Mouse (Mus musculus): ENCODE results near the gene Khdc4. TPM values are rescaled to one million over a fixed set of nuclear protein-coding genes. Genes with fewer than 3 reads are reported as not detected.

The Khdc4 gene
- polyA plus RNA-seq, 1 experiment from 2014 or later, result 91.4 TPM

DNA sequence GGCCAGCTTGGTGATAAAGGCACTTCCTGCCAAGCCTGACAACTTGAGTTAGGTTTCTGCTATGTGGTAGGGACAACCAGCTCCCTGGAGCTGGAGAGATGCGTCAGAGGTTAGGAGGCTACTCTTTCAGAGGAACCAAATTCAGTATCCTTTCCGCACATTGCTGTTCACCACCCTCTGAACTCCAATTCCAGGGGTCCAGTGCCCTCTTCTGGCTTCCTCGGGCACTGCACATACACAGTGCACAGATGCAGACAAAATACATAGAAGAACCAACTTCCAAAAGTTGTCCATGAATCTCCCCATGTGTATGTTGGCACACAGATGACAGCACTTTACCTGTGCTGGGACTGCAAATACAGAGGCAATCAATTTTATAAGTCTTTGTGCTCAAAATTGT lies 53.0 kb downstream of the Khdc4 start:
- H3K9ac ChIP-seq, result no peak overlapping the region
- no peaks in the 10 kb centered on the region for H3K36me3 ChIP-seq
- 39% methylated on average over 3 of the region's 3 CpGs for WGBS
- no peaks in the 10 kb centered on the region for H3K4me1 ChIP-seq
- H3K4me3 ChIP-seq (replicated peaks), result no peak overlapping the region
- no peak overlapping the region for H3K27ac ChIP-seq (replicated peaks)
- H3K27me3 ChIP-seq, result no peaks in the 10 kb centered on the region
- no peaks in the 10 kb centered on the region for H3K9me3 ChIP-seq (replicated peaks)
- H3K4me2 ChIP-seq (replicated peaks), result no peak overlapping the region
- no peak for ATAC-seq (ENCODE audit: insufficient number of reproducible peaks, low FRiP score, low TSS enrichment, low read depth)

DNA sequence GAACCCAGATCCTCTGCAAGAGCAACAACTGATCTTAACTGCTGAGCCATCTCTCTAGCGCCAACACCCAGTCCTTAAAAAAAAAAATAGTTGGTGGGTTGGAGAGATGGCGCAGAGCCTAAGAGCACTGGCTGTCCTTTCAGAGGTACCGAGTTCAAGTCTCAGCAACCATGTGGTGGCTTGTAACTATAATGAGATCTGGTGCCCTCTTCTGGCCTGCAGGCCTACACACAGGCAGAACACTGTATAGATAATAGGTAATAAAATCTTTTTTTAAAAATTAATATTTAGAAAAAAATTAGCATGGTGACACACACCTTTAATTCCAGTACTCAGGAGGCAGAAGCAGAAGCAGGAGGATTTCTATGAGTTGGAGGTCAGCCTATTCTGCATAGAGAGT lies 54.5 kb downstream of the Khdc4 start:
- Histone ChIP-seq H3K4me3 (replicated peaks) (no peak overlapping the region), H3K27me3 (no peaks in the 10 kb centered on the region), H3K9ac (no peak overlapping the region), H3K4me1 (no peaks in the 10 kb centered on the region), H3K27ac (replicated peaks) (no peak overlapping the region), H3K36me3 (no peaks in the 10 kb centered on the region), H3K4me2 (replicated peaks) (no peak overlapping the region), H3K9me3 (replicated peaks) (no peaks in the 10 kb centered on the region)
- 90% methylated on average over 3 of the region's 3 CpGs for WGBS
- ATAC-seq (ENCODE audit: insufficient number of reproducible peaks, low FRiP score, low TSS enrichment, low read depth), result no peak

DNA sequence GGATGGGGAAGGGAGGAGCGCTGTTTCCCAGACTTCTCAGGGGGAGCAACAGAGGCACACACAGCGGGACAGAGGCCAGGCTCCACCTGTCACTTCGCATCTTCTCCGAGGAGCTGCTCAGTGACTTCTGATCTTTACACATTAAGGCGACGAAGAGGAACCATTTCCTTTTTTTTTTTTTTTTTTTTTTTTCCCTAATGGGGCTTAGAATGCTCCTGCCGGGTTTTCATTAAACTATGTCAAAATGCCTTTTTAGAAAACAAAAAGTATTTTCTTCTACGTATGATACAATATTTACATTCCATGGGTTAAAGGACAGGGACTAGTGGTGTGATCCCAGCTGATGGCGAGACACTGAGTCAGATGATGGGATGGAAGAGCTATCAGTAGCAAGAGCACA lies 59.9 kb downstream of the Khdc4 start:
- no peak overlapping the region for H3K4me3 ChIP-seq (replicated peaks)
- H3K4me2 ChIP-seq (replicated peaks), result no peak overlapping the region
- 0 out of 2 replicates have a peak, but pooled peaks cover 13% of the 10 kb centered on the region for H3K9me3 ChIP-seq (replicated peaks)
- H3K36me3 ChIP-seq, result peaks cover 26% of the 10 kb centered on the region
- H3K27me3 ChIP-seq, result no peaks in the 10 kb centered on the region
- no peak overlapping the region for H3K27ac ChIP-seq (replicated peaks)
- WGBS, result 81% methylated on average over 9 of the region's 9 CpGs
- H3K4me1 ChIP-seq, result no peaks in the 10 kb centered on the region
- no peak for ATAC-seq (ENCODE audit: insufficient number of reproducible peaks, low FRiP score, low TSS enrichment, low read depth)
- no peak overlapping the region for H3K9ac ChIP-seq

DNA sequence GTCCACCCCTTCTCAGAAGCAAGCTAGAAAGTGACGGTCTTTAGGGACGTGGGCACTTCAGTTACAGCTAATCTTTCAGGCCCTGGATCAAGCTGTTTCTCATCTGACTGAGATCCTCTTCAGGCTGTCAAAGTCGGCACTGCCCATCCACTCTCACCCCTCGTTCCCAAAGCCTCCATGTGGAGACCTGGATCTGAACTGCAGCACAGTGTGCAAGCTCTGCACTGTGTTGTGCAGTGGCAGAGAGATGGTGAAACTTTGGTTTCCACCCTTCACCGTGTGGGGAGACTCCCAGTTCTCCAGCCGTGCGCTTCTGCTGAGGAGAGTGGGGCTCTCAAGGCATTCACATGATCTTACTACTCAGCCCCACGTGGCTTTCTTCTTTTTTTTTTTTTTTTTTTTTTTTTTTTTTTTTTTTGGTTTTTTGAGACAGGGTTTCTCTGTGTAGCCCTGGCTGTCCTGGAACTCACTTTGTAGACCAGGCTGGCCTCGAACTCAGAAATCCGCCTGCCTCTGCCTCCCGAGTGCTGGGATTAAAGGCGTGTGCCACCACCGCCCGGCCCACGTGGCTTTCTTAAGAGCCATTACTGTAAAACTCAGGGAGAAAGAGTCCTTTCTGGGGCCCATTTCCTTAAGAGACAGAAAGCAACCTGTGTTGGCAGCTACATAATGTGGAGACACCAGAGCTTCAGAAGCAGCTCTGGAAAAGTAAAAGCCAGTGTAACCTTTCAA lies 60.7 kb downstream of the Khdc4 start:
- H3K9me3 ChIP-seq (replicated peaks), result 0 out of 2 replicates have a peak, but pooled peaks cover 13% of the 10 kb centered on the region
- no peak for ATAC-seq (ENCODE audit: insufficient number of reproducible peaks, low FRiP score, low TSS enrichment, low read depth)
- WGBS, result 90% methylated on average over 14 of the region's 15 CpGs
- no peak overlapping the region for H3K27ac ChIP-seq (replicated peaks)
- H3K4me3 ChIP-seq (replicated peaks), result no peak overlapping the region
- peaks cover 26% of the 10 kb centered on the region for H3K36me3 ChIP-seq
- H3K4me1 ChIP-seq, result no peaks in the 10 kb centered on the region
- no peak overlapping the region for H3K4me2 ChIP-seq (replicated peaks)
- H3K9ac ChIP-seq, result no peak overlapping the region
- H3K27me3 ChIP-seq, result no peaks in the 10 kb centered on the region

DNA sequence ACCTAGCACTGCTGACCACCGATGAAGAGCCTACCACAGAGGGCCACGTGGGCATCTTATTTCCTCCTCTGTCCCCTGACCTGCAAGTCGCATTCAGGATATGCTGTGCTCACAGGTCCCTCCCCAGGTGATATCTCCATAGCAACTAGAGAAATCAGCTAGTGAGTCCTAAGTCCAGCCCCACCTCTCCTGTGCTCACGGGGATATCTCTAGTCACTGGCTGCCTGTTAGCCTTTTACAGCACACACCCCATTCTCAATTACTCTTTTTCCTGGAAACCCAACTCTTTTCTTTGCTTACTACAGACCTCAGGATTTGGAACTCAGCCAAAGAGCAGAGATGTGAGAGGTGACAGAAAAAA lies 61.2 kb downstream of the Khdc4 start:
- H3K4me3 ChIP-seq (replicated peaks), result no peak overlapping the region
- peaks cover 26% of the 10 kb centered on the region for H3K36me3 ChIP-seq
- no peaks in the 10 kb centered on the region for H3K27me3 ChIP-seq
- no peak for ATAC-seq (ENCODE audit: insufficient number of reproducible peaks, low FRiP score, low TSS enrichment, low read depth)
- H3K27ac ChIP-seq (replicated peaks), result no peak overlapping the region
- WGBS, result 90% methylated on average over 4 of the region's 4 CpGs
- H3K9ac ChIP-seq, result no peak overlapping the region
- H3K9me3 ChIP-seq (replicated peaks), result 0 out of 2 replicates have a peak, but pooled peaks cover 13% of the 10 kb centered on the region
- H3K4me2 ChIP-seq (replicated peaks), result no peak overlapping the region
- H3K4me1 ChIP-seq, result no peaks in the 10 kb centered on the region

DNA sequence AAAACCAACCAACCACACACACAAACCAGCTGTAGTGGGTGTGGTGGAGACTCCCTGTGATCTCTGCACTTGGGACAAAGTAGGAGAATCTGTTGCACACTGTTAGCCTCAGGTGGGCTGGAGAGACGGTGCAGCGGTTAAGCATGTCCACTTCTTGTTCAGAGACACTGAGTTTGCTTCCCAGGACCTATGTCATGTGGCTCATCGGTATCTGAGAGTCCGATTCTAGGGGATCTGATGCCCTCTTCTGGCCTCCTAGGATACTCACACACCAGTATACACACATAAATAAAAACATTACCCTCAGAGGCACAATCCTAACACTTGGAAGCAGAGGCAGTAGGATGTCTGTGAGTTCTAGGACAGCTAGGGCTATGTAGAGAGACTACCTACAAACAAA lies 68.7 kb downstream of the Khdc4 start:
- H3K4me1 ChIP-seq, result peaks cover 9% of the 10 kb centered on the region
- H3K9me3 ChIP-seq (replicated peaks), result no peaks in the 10 kb centered on the region
- no peaks in the 10 kb centered on the region for H3K27me3 ChIP-seq
- H3K4me2 ChIP-seq (replicated peaks), result no peak overlapping the region
- 0 out of 2 replicates have a peak, but pooled peaks cover 2% of the 10 kb centered on the region for H3K36me3 ChIP-seq
- 78% methylated on average over 4 of the region's 4 CpGs for WGBS
- no peak overlapping the region for H3K27ac ChIP-seq (replicated peaks)
- ATAC-seq (ENCODE audit: insufficient number of reproducible peaks, low FRiP score, low TSS enrichment, low read depth), result no peak
- no peak overlapping the region for H3K4me3 ChIP-seq (replicated peaks)
- H3K9ac ChIP-seq, result no peak overlapping the region

DNA sequence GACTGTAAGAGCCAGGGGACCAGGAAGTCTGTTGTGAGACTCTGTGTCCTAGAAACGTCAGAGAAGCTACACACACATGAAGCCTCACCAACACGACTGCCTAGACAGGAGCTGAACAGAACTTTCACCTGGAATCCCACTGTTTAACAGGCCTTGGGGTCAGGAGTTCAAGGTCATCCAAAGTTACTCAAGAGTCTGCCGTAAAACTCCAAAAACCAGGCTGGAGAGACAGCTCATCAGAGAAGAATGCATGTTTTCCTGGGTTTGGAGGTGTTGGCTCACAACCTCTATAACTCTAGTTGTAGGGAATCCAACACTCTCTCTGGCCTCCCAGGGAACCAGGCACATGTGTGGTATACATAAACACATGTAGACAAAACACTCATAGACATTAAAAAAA lies 69.9 kb downstream of the Khdc4 start:
- Histone ChIP-seq H3K36me3 (no peaks in the 10 kb centered on the region), H3K4me1 (peaks cover 9% of the 10 kb centered on the region), H3K4me3 (replicated peaks) (no peak overlapping the region), H3K9ac (no peak overlapping the region), H3K27me3 (no peaks in the 10 kb centered on the region), H3K4me2 (replicated peaks) (no peak overlapping the region), H3K9me3 (replicated peaks) (no peaks in the 10 kb centered on the region), H3K27ac (replicated peaks) (no peak overlapping the region)
- no peak for ATAC-seq (ENCODE audit: insufficient number of reproducible peaks, low FRiP score, low TSS enrichment, low read depth)
- 62% methylated on average over 3 of the region's 3 CpGs for WGBS

DNA sequence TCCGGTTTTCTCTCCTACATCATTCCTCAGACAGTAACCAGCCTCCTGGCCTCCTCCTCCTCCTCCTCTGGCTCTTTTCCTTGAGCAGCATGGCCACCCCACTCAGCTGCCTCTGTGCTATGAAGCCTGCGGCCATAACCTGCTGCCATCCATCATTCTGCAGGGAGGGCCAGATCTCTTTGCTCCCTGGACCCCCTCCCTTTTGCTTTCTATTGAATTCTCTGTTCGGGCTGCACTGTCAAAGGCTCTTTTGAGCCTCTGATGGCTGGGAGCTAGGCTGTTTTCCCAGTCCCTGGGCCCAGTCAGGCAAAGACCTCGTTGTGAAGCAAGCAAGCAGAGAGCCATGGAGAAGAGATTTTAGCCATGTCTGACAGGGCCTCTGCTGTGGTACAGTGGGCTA lies 70.7 kb downstream of the Khdc4 start:
- Histone ChIP-seq H3K4me2 (replicated peaks) (no peak overlapping the region), H3K36me3 (peaks cover under 1% of the 10 kb centered on the region; the same call in 1 of the 2 replicates), H3K4me3 (replicated peaks) (no peak overlapping the region), H3K4me1 (peaks cover 9% of the 10 kb centered on the region), H3K27me3 (no peaks in the 10 kb centered on the region), H3K9ac (no peak overlapping the region), H3K27ac (replicated peaks) (no peak overlapping the region), H3K9me3 (replicated peaks) (no peaks in the 10 kb centered on the region)
- ATAC-seq (ENCODE audit: insufficient number of reproducible peaks, low FRiP score, low TSS enrichment, low read depth), result no peak
- 51% methylated on average over 4 of the region's 4 CpGs for WGBS

DNA sequence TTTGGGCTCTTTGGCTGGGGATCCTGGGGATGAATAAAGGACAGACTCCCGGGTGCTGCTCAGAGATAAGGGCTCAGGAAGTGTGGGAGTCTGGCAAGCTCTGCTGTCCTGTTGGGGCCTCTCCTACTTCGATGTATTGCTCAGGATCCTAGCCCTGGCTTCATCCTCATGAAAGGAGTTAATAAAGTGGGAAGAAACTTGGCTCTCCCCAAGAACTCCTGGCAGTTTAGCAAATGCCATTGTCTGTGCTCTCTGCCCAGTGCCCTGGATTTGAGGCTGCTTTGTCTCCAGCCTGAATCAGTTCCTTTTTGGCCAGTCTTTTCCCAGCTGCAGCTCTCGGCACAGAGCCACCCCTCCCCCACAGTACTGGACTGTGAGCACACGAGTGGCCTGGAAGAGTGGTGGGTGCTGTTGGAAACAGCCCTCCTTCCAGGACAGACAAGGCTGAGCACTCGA lies 72.5 kb downstream of the Khdc4 start:
- no peak overlapping the region for H3K9ac ChIP-seq
- H3K4me1 ChIP-seq, result peaks cover 9% of the 10 kb centered on the region
- WGBS, result 20% methylated on average over 5 of the region's 5 CpGs
- H3K36me3 ChIP-seq, result peaks cover 4% of the 10 kb centered on the region; the same call in 1 of the 2 replicates
- H3K4me3 ChIP-seq (replicated peaks), result no peak overlapping the region
- no peaks in the 10 kb centered on the region for H3K27me3 ChIP-seq
- no peak overlapping the region for H3K4me2 ChIP-seq (replicated peaks)
- peak overlapping the region; percentile 71 for H3K27ac ChIP-seq (replicated peaks)
- no peak for ATAC-seq (ENCODE audit: insufficient number of reproducible peaks, low FRiP score, low TSS enrichment, low read depth)
- H3K9me3 ChIP-seq (replicated peaks), result no peaks in the 10 kb centered on the region

DNA sequence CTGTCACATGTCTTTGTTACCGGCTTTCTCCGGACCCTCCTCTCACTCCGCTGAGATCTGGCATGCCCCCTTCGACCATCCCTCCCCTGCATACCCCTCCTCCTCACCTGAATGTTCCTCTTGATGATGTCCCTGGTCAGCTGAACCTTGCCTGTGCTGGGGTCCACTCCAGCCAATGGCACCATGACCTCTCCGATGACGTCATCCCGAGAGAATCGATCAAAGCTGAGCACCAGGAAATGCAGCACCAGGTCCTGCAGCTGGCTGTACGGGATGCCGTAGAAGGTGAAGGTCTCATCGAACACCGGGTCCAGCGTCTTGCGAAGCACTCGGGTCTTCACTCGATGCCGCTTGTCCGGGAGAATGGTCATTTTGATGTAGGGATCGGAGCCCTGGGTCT lies 76.0 kb downstream of the Khdc4 start:
- H3K4me2 ChIP-seq (replicated peaks), result no peak overlapping the region
- H3K9me3 ChIP-seq (replicated peaks), result no peaks in the 10 kb centered on the region
- no peak overlapping the region for H3K9ac ChIP-seq
- H3K4me3 ChIP-seq (replicated peaks), result no peak overlapping the region
- H3K27ac ChIP-seq (replicated peaks), result no peak overlapping the region
- H3K4me1 ChIP-seq, result peaks cover 9% of the 10 kb centered on the region
- ATAC-seq (ENCODE audit: insufficient number of reproducible peaks, low FRiP score, low TSS enrichment, low read depth), result no peak
- 94% methylated on average over 19 of the region's 19 CpGs for WGBS
- H3K36me3 ChIP-seq, result peaks cover 4% of the 10 kb centered on the region; the same call in 1 of the 2 replicates
- no peaks in the 10 kb centered on the region for H3K27me3 ChIP-seq

DNA sequence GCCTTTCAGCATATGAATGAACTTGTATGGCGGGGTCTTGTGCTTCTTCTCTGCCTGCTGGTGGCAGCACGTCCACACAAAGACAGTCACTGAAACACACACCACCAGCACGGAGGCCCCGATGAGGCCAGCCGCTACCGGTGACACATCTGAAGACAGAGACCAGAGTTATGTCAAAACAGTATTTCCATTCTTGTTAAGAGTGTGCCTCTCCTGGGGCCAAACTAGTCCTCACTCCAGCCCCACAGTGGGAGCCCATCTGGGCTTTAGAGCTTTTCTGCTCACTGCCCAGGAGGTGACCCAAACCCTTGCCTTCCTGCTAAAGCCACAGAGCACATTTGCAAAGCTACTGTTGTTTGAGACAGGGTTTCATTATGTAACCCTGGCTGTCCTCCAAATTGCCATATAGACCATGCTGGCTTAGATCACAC lies 76.8 kb downstream of the Khdc4 start:
- WGBS, result 54% methylated on average over 6 of the region's 6 CpGs
- no peak for ATAC-seq (ENCODE audit: insufficient number of reproducible peaks, low FRiP score, low TSS enrichment, low read depth)
- no peak overlapping the region for H3K9ac ChIP-seq
- peaks cover 4% of the 10 kb centered on the region; the same call in 1 of the 2 replicates for H3K36me3 ChIP-seq
- no peaks in the 10 kb centered on the region for H3K9me3 ChIP-seq (replicated peaks)
- no peak overlapping the region for H3K4me3 ChIP-seq (replicated peaks)
- H3K27ac ChIP-seq (replicated peaks), result no peak overlapping the region
- H3K27me3 ChIP-seq, result no peaks in the 10 kb centered on the region
- H3K4me2 ChIP-seq (replicated peaks), result no peak overlapping the region
- H3K4me1 ChIP-seq, result peaks cover 9% of the 10 kb centered on the region
